Comparison of ENCODE assay signal across 8 mouse cellular contexts in genomic region chr2:33544203-33544762, GRCm38 (mm10).
DNase-seq lines count a peak whose midpoint lies in the region; ATAC-seq lines count a peak whose summit lies in the region.

No protein-coding gene starts in this region.

- peak; percentile 21 for DNase-seq in right cerebral cortex, adult 18-20 months
- DNase-seq in right cerebral cortex, adult 2 months (ENCODE audit: low spot score in 2 of 2) = no peak
- no peak for DNase-seq in embryonic facial prominence, embryonic 11.5 days (ENCODE audit: low spot score)
- peak; percentile 43 for DNase-seq in lung, postnatal 10 days
- DNase-seq in urinary bladder, postnatal 14 days (ENCODE audit: low spot score) = peak; percentile 35
- DNase-seq in spleen, adult 18-20 months = no peak
- no peak for DNase-seq in gastrocnemius, adult 8-10 months (ENCODE audit: low spot score in 2 of 2)

- no peak overlapping the region for H3K27ac ChIP-seq in embryonic facial prominence, embryonic 11.5 days (replicated peaks; ENCODE audit: low read depth, low read length)
- peak overlapping the region; percentile 97 for H3K27ac ChIP-seq in hindbrain, embryonic 15.5 days (replicated peaks)

- peak overlapping the region; percentile 94 for H3K4me2 ChIP-seq in embryonic facial prominence, embryonic 11.5 days (ENCODE audit: low read depth, low read length)
- H3K4me2 ChIP-seq in hindbrain, embryonic 15.5 days = peak overlapping the region; percentile 89

- no peaks in the 10 kb centered on the region for H3K36me3 ChIP-seq in embryonic facial prominence, embryonic 11.5 days (replicated peaks; ENCODE audit: control insufficient read depth, insufficient read depth, low read depth, low read length)
- no peaks in the 10 kb centered on the region for H3K36me3 ChIP-seq in hindbrain, embryonic 15.5 days

- H3K9ac ChIP-seq in embryonic facial prominence, embryonic 11.5 days (replicated peaks; ENCODE audit: low read length) = peak overlapping the region; percentile 37
- H3K9ac ChIP-seq in hindbrain, embryonic 15.5 days = peak overlapping the region; percentile 56

- no peaks in the 10 kb centered on the region for H3K9me3 ChIP-seq in embryonic facial prominence, embryonic 11.5 days (replicated peaks; ENCODE audit: control insufficient read depth, low read length)
- no peaks in the 10 kb centered on the region for H3K9me3 ChIP-seq in hindbrain, embryonic 15.5 days

- 0% methylated on average over 32 of the region's 43 CpGs for WGBS in embryonic facial prominence, embryonic 11.5 days
- under 1% methylated on average over 41 of the region's 43 CpGs for WGBS in hindbrain, embryonic 15.5 days

- ATAC-seq in embryonic facial prominence, embryonic 11.5 days (replicated peaks; ENCODE audit: insufficient number of reproducible peaks, low FRiP score, low TSS enrichment, low read depth) = no peak
- ATAC-seq in hindbrain, embryonic 15.5 days (ENCODE audit: low FRiP score, low read depth) = peak; percentile 14

- H3K27me3 ChIP-seq in embryonic facial prominence, embryonic 11.5 days (ENCODE audit: control insufficient read depth, insufficient read depth, low read length) = peaks cover 39% of the 10 kb centered on the region
- 0 out of 2 replicates have a peak, but pooled peaks cover under 1% of the 10 kb centered on the region for H3K27me3 ChIP-seq in hindbrain, embryonic 15.5 days

- H3K4me1 ChIP-seq in embryonic facial prominence, embryonic 11.5 days (ENCODE audit: control insufficient read depth, insufficient read depth, low read length) = peaks cover 4% of the 10 kb centered on the region; the same call in 1 of the 2 replicates
- peaks cover 47% of the 10 kb centered on the region for H3K4me1 ChIP-seq in hindbrain, embryonic 15.5 days (replicated peaks)

- H3K4me3 ChIP-seq in embryonic facial prominence, embryonic 11.5 days (ENCODE audit: low read depth, low read length) = peak overlapping the region; percentile 44
- peak overlapping the region; percentile 43 for H3K4me3 ChIP-seq in hindbrain, embryonic 15.5 days

Comparison
In these comparisons a context has a peak if more than half of its experiments do, and no peak if none do; other contexts are left out.
1. DNase-seq: peak in right cerebral cortex, adult 18-20 months (single experiment), lung, postnatal 10 days (single experiment) and urinary bladder, postnatal 14 days (single experiment); none in right cerebral cortex, adult 2 months (0 of 2), embryonic facial prominence, embryonic 11.5 days (single experiment), spleen, adult 18-20 months (0 of 2) and gastrocnemius, adult 8-10 months (0 of 2).